Mouse (Mus musculus): ENCODE measurements around the gene Col15a1. TPM values are rescaled to one million over a fixed set of nuclear protein-coding genes. Genes with fewer than 3 reads are reported as not detected.

Col15a1 gene
- polyA plus RNA-seq, 1 experiment, result 0.18 TPM

DNA sequence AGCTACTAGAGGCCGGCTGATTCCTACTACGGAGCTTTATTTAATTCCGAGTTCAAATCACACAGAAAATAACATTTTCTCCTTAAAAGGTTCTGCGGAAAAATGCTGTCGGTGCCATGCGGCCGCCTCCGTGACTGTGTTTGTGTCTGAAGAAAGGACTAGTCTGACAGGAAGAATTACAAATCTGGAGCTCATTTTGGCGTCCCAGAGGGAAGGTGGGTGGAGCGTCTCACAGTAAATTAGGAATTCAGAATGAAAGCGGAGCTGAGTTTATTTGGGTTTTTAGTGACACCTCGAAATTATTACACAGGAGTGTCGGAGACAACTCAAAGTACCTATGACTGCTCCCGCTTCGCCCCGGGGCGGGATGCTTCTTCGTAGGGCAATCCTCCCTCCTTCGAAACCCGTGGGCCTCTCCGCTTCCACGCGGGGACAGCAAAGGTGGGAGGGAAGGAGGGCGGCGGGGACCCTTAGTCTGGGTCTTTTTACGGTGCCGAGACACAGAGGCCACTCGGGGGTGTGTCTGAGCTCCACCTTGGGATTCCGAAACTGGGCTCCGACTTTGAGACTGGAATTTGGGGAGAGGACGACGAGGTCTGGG is 144.2 kb downstream of the Col15a1 start:
- no peak for TF ChIP-seq SRF (IDR thresholded peaks at IDR 0.05; ENCODE audit: control insufficient read depth, insufficient read length, low read depth)
- TF ChIP-seq TCF3 (IDR thresholded peaks at IDR 0.05; ENCODE audit: insufficient read length, low read depth), result no peak
- no peak for TF ChIP-seq MYOG (IDR thresholded peaks at IDR 0.05; ENCODE audit: control insufficient read depth in 1 of 3, insufficient read depth in 1 of 3, insufficient read length in 2 of 3, low read depth in 2 of 3)
- no peak for TF ChIP-seq E2F4 (IDR thresholded peaks at IDR 0.05; ENCODE audit: insufficient read depth)
- no peak for TF ChIP-seq POLR2A (IDR thresholded peaks at IDR 0.05; ENCODE audit: insufficient read length, low read depth)
- no peak for TF ChIP-seq REST (IDR thresholded peaks at IDR 0.05; ENCODE audit: insufficient read depth, insufficient read length)
- TF ChIP-seq MAX (IDR thresholded peaks at IDR 0.05; ENCODE audit: low read depth), result no peak
- no peak for TF ChIP-seq POLR2AphosphoS2 (IDR thresholded peaks at IDR 0.05; ENCODE audit: insufficient read length, low read depth)
- no peak for TF ChIP-seq CEBPB (IDR thresholded peaks at IDR 0.05; ENCODE audit: insufficient read depth, poor library complexity, severe bottlenecking)
- TF ChIP-seq TCF12 (IDR thresholded peaks at IDR 0.05; ENCODE audit: insufficient read depth, poor library complexity, severe bottlenecking), result no peak
- no peak for TF ChIP-seq USF1 (IDR thresholded peaks at IDR 0.05; ENCODE audit: low read depth)
- no peak for TF ChIP-seq MYOD1 (IDR thresholded peaks at IDR 0.05; ENCODE audit: control insufficient read depth in 1 of 3, insufficient read length in 2 of 3, low read depth in 2 of 3)
- Histone ChIP-seq H3K36me3 (ENCODE audit: control insufficient read depth, insufficient read depth) (no peaks in the 10 kb centered on the region), H3K27me3 (ENCODE audit: control insufficient read depth, insufficient read depth, insufficient read length) (no peaks in the 10 kb centered on the region), H3K4me2 (ENCODE audit: low read depth) (peak overlapping the region; percentile 99), H3K79me2 (ENCODE audit: control insufficient read depth, insufficient read depth) (peaks cover 27% of the 10 kb centered on the region), H3ac (ENCODE audit: control insufficient read depth, insufficient read length) (peak overlapping the region; percentile 59), H3K4me3 (peak overlapping the region; percentile 50)

DNA sequence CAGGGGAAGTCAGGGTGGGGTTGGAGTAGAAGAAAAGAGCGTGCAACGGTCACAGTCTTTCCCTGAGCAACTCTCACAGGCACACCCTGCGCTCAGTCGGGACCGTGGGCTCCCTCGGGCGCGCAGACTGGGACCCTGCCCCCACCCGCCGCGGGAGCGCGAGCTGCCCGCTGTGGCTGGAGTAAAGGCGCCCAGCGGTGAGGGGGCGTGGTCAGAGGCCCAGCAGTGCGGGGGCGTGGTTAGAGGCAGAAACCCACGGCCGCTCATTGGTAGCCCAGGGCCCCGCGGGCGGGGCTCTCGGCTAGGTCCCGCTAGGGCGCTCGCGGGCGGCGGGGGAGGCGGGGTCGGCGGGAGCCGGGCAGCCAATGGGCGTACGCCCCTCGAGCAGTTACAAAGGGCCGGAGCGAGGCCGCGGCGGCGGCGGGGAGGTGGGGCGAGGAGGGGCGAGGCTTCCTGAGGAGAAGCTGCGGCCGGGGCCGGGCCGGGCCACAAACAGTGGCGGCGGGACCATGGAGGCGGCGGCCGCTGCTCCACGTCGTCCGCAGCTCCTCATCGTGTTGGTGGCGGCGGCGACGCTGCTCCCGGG is 144.9 kb downstream of the Col15a1 start, which contains the start of gene Tgfbr1:
Gene Tgfbr1, plus strand, starts transcription at position 420 of the 586 bp plus-strand sequence.
- peak within 1 kb of the TSS; percentile 50 for H3K4me3 ChIP-seq
- no peaks in the 10 kb centered on the region for H3K27me3 ChIP-seq (ENCODE audit: control insufficient read depth, insufficient read depth, insufficient read length)
- H3K4me2 ChIP-seq (ENCODE audit: low read depth), result peak within 1 kb of the TSS; percentile 99
- TF ChIP-seq TCF3 (IDR thresholded peaks at IDR 0.05; ENCODE audit: insufficient read length, low read depth) (peak; percentile 11), SRF (IDR thresholded peaks at IDR 0.05; ENCODE audit: control insufficient read depth, insufficient read length, low read depth) (no peak), POLR2A (IDR thresholded peaks at IDR 0.05; ENCODE audit: insufficient read length, low read depth) (peak; percentile 94), E2F4 (IDR thresholded peaks at IDR 0.05; ENCODE audit: insufficient read depth) (no peak), TCF12 (IDR thresholded peaks at IDR 0.05; ENCODE audit: insufficient read depth, poor library complexity, severe bottlenecking) (no peak), MYOG (IDR thresholded peaks at IDR 0.05; ENCODE audit: control insufficient read depth in 1 of 3, insufficient read depth in 1 of 3, insufficient read length in 2 of 3, low read depth in 2 of 3) (peak in 1 of 3 experiments; percentile 23), USF1 (IDR thresholded peaks at IDR 0.05; ENCODE audit: low read depth) (no peak), MYOD1 (IDR thresholded peaks at IDR 0.05; ENCODE audit: control insufficient read depth in 1 of 3, insufficient read length in 2 of 3, low read depth in 2 of 3) (no peak), POLR2AphosphoS2 (IDR thresholded peaks at IDR 0.05; ENCODE audit: insufficient read length, low read depth) (peak; percentile 81), MAX (IDR thresholded peaks at IDR 0.05; ENCODE audit: low read depth) (no peak), REST (IDR thresholded peaks at IDR 0.05; ENCODE audit: insufficient read depth, insufficient read length) (no peak), CEBPB (IDR thresholded peaks at IDR 0.05; ENCODE audit: insufficient read depth, poor library complexity, severe bottlenecking) (no peak)
- peak within 1 kb of the TSS; percentile 59 for H3ac ChIP-seq (ENCODE audit: control insufficient read depth, insufficient read length)
- H3K79me2 ChIP-seq (ENCODE audit: control insufficient read depth, insufficient read depth), result peaks cover 35% of the 10 kb centered on the region
- no peaks in the 10 kb centered on the region for H3K36me3 ChIP-seq (ENCODE audit: control insufficient read depth, insufficient read depth)

DNA sequence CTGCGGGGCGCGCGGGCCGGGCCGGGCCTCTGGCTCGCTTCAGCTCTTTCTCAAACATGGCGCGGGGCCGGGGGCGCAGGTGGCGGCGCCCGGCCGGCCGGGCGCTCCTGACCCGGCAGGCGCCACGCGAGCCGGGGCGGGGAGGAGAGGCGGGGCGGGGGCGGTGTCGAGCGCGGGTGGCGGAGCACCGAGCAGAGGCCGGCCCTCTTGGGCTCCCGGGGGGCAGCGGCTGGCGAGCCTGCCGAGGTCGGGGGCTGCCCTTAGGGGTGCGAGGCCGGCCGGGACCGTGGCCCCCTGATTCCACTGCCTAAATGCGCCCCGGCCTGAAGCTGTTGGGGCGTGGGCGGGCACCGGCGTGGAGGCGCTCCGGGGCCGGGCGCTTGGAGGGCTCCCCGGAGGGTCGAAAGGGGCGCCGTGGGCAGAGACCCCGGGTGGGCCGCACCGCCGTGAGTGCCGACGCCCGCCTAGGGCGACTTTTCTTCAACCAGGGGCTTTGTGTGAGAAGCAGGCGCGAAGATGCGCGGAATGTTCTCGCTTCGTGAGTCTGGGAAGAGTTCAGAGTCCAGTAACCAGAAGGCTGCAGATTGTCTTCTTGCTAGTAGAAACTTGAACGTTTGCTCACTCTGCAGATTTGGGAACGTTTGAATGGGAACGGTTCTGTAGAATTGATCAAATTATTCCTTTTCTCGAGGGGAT is 145.6 kb downstream of the Col15a1 start:
- Histone ChIP-seq H3K4me3 (peak overlapping the region; percentile 50), H3ac (ENCODE audit: control insufficient read depth, insufficient read length) (peak overlapping the region; percentile 59), H3K36me3 (ENCODE audit: control insufficient read depth, insufficient read depth) (no peaks in the 10 kb centered on the region), H3K27me3 (ENCODE audit: control insufficient read depth, insufficient read depth, insufficient read length) (no peaks in the 10 kb centered on the region), H3K79me2 (ENCODE audit: control insufficient read depth, insufficient read depth) (peaks cover 40% of the 10 kb centered on the region), H3K4me2 (ENCODE audit: low read depth) (peak overlapping the region; percentile 92)
- no peak for TF ChIP-seq POLR2A (IDR thresholded peaks at IDR 0.05; ENCODE audit: insufficient read length, low read depth)
- peak in 1 of 3 experiments; percentile 0 for TF ChIP-seq MYOD1 (IDR thresholded peaks at IDR 0.05; ENCODE audit: control insufficient read depth in 1 of 3, insufficient read length in 2 of 3, low read depth in 2 of 3)

DNA sequence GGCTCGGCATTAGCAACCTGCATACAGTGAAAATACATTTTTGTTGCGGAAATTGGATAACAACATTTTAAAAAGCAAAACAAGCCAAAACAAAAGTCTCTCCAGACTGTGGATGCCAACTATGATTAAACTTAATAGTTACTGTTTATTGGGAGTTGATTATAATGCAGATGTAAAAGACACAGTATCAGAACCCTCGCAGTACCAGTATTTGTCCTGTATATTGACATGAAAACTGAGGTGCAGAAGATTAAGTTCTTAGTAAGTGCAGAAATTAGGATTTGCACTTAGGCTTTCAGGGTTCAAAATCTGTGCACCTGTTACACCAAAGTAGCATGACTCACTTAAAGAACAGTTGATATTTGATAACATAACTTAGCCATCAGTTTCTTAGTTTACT is 146.3 kb downstream of the Col15a1 start:
- Histone ChIP-seq H3K4me3 (peak overlapping the region; percentile 50), H3ac (ENCODE audit: control insufficient read depth, insufficient read length) (no peak overlapping the region), H3K27me3 (ENCODE audit: control insufficient read depth, insufficient read depth, insufficient read length) (no peaks in the 10 kb centered on the region), H3K36me3 (ENCODE audit: control insufficient read depth, insufficient read depth) (no peaks in the 10 kb centered on the region), H3K79me2 (ENCODE audit: control insufficient read depth, insufficient read depth) (peaks cover 46% of the 10 kb centered on the region), H3K4me2 (ENCODE audit: low read depth) (peak overlapping the region; percentile 92)
- TF ChIP-seq POLR2A (IDR thresholded peaks at IDR 0.05; ENCODE audit: insufficient read length, low read depth) (no peak), TCF12 (IDR thresholded peaks at IDR 0.05; ENCODE audit: insufficient read depth, poor library complexity, severe bottlenecking) (no peak), MYOG (IDR thresholded peaks at IDR 0.05; ENCODE audit: control insufficient read depth in 1 of 3, insufficient read depth in 1 of 3, insufficient read length in 2 of 3, low read depth in 2 of 3) (no peak), USF1 (IDR thresholded peaks at IDR 0.05; ENCODE audit: low read depth) (no peak), TCF3 (IDR thresholded peaks at IDR 0.05; ENCODE audit: insufficient read length, low read depth) (no peak), POLR2AphosphoS2 (IDR thresholded peaks at IDR 0.05; ENCODE audit: insufficient read length, low read depth) (no peak), REST (IDR thresholded peaks at IDR 0.05; ENCODE audit: insufficient read depth, insufficient read length) (no peak), CEBPB (IDR thresholded peaks at IDR 0.05; ENCODE audit: insufficient read depth, poor library complexity, severe bottlenecking) (no peak), E2F4 (IDR thresholded peaks at IDR 0.05; ENCODE audit: insufficient read depth) (no peak), SRF (IDR thresholded peaks at IDR 0.05; ENCODE audit: control insufficient read depth, insufficient read length, low read depth) (no peak)

Data from myocyte (in vitro differentiated cells).